Mouse (Mus musculus) kidney, adult 2 months (tissue): ENCODE measurements around the gene Josd1. TPM values are rescaled to one million over a fixed set of nuclear protein-coding genes. Genes with fewer than 3 reads are reported as not detected.

Source experiments
- DNase-seq: peaks from one replicate; pipeline ENCODE4 v3.0.0; 2021
- H3K27ac ChIP-seq: fragments of 200-500 bp; 2 replicates; pipeline ENCODE4 v1.5.1; 2012; ENCODE audit warnings: low read depth, low read length, control low read depth, inconsistent platforms; ENCODE audit not compliant: insufficient read depth
- H3K27me3 ChIP-seq: fragments of 200-500 bp; replicated peaks from 2 replicates; pipeline ENCODE4 v1.6.1; 2012; ENCODE audit warnings: mild to moderate bottlenecking, moderate library complexity, low read length, inconsistent platforms; ENCODE audit not compliant: control insufficient read depth, insufficient read depth
- H3K36me3 ChIP-seq: fragments of 200-500 bp; 2 replicates; pipeline ENCODE4 v1.6.1; 2012; ENCODE audit warnings: mild to moderate bottlenecking, moderate library complexity, low read length, inconsistent platforms; ENCODE audit not compliant: control insufficient read depth, insufficient read depth
- H3K4me1 ChIP-seq: fragments of 200-500 bp; 2 replicates; pipeline ENCODE4 v1.6.1; 2011; ENCODE audit warnings: low read length; ENCODE audit not compliant: control insufficient read depth, insufficient read depth
- H3K4me3 ChIP-seq: fragments of 200-500 bp; 2 replicates; pipeline ENCODE4 v1.5.1; 2011; ENCODE audit warnings: mild to moderate bottlenecking, low read depth, low read length, control low read depth; ENCODE audit not compliant: insufficient read depth
- CTCF ChIP-seq: fragments of 200-500 bp; conservative IDR thresholded peaks from 2 replicates; pipeline ENCODE4 v1.5.1; 2011; ENCODE audit warnings: low read depth, mild to moderate bottlenecking, control low read depth, low read length, moderate library complexity, mixed read lengths; ENCODE audit not compliant: insufficient read depth, insufficient read length
- POLR2A ChIP-seq: fragments of 200-500 bp; IDR thresholded peaks from one replicate; pipeline ENCODE4 v1.6.1; 2011; ENCODE audit warnings: low read depth, low read length, control low read depth
- WGBS: fragments of 180-500 bp; shearing (Covaris S2); methylation state at CpG from one replicate; pipeline ENCODE4 v1.1.7; 2018; 5-methylcytosine and 5-hydroxymethylcytosine counted together
- polyA plus RNA-seq: library from polyadenylated mRNA; depleted of rRNA; stranded (reverse); fragments of >200 nt; gene quantifications from 2 replicates; pipeline ENCODE4 v1.2.3, GENCODE M21; 2012; rRNA removed

The Josd1 gene
- 19.5 and 19.9 TPM in 2 replicates for polyA plus RNA-seq

DNA sequence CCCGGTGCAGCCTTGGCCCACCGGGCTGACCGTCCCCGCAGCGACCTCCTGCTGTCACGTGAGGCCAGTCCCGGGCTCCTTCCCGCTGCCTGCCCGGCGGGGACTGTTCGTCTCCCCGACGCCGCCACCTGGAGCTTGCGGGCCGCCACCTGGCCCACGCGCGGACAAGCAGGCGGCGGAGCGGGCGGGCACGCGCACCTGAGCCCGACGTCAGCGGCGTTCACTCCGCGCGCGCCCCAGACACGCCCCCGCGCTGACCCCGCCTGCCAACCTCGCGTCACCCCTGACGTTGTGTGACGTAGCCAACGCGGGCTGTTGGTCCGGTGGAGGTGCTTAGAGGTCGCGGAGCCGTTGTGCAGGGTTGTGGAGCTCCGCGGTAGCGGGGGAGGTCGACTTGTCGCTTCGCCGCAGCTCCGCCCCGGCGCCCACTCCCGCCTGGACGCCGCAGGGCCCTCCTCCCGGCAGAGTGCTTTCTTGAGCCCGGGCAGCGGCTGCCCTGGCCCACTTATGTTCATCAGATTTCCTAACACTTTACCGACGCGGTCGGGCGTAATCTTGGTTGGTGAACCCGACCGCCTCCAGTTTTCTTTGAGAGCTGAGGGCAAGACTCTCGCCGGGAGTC lies at the start of gene Josd1:
Josd1 (minus strand) TSS at position 274 of the 622 bp plus-strand sequence.
- TF ChIP-seq CTCF (no peak), POLR2A (peak; percentile 93)
- no peaks in the 10 kb centered on the region for H3K36me3 ChIP-seq
- peaks cover 40% of the 10 kb centered on the region for H3K4me1 ChIP-seq
- peak within 1 kb of the TSS; percentile 99 for H3K27ac ChIP-seq
- DNase-seq: peak; percentile 98
- H3K27me3 ChIP-seq: no peaks in the 10 kb centered on the region
- under 1% methylated on average over 67 of the region's 72 CpGs for WGBS
- peak within 1 kb of the TSS; percentile 92 for H3K4me3 ChIP-seq

DNA sequence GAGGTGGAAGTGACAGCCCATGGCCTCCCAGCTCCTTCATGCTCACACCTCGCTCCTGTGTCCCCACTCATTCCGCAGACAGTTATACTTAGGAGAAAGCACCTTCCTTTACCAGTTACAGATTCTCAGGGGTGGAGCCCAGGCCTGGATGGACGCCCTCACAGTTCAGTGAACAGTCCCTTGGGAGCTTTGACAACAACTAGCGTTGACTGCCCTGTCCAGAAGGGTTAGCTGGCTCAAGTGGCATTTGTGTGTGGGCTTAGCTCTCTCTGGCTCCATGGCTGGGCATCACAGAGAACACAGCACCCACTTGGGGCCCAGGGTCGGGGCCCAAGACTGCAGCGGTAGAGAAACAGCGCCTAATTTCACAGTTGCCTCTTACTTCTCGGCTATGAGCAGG lies 46.6 kb upstream of the Josd1 start:
- peaks cover 3% of the 10 kb centered on the region; the same call in 1 of the 2 replicates for H3K36me3 ChIP-seq
- WGBS: 87% methylated on average over 8 of the region's 8 CpGs
- no peak for TF ChIP-seq POLR2A
- no peak for TF ChIP-seq CTCF
- H3K27ac ChIP-seq: no peak overlapping the region
- no peak overlapping the region for H3K4me3 ChIP-seq
- no peaks in the 10 kb centered on the region for H3K4me1 ChIP-seq
- H3K27me3 ChIP-seq: no peaks in the 10 kb centered on the region
- no peak for DNase-seq

DNA sequence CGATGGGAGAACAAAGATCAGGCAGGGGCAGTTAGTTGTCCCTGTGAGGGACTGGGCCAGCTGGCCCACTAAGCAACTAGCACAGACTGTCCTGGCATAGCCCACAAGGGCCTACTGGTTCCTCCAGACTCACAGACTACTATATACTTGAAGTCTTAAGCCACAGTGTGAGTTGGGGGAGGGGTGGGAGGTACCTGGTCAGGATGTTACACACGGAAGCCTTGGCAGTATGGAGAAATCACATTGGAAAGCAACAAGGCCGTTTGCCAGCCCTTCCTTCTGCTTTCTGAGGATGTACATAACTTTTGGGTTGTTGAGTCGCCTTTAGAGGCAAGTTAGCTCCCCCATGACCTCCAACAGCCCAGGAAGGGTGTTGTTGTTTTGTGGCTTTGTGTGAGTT lies 45.9 kb upstream of the Josd1 start:
- no peak overlapping the region for H3K27ac ChIP-seq
- H3K4me1 ChIP-seq: no peaks in the 10 kb centered on the region
- no peaks in the 10 kb centered on the region for H3K27me3 ChIP-seq
- WGBS: 87% methylated on average over 4 of the region's 4 CpGs
- DNase-seq: no peak
- peaks cover 3% of the 10 kb centered on the region; the same call in 1 of the 2 replicates for H3K36me3 ChIP-seq
- no peak overlapping the region for H3K4me3 ChIP-seq
- no peak for TF ChIP-seq CTCF
- TF ChIP-seq POLR2A: no peak

DNA sequence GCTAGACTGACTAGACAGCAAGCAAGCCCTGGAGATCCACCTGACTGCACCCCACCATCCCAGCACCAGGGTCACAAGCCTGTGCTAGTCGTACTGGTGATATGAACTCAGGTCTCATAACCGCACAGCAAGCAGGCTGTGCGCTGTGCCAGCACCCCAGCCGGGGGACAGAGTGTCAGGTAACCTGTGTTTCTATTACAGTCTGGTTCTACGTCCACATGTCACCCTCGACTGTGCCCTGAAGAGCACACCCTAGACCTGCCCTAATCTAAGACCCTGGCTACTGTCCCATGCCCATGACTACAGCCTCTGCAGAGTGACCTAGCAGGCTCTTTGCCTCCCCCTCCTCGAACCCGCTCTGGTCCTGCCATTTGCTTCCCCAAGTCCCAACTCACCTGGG lies 45.5 kb upstream of the Josd1 start:
- 96% methylated on average over 8 of the region's 8 CpGs for WGBS
- no peak overlapping the region for H3K4me3 ChIP-seq

DNA sequence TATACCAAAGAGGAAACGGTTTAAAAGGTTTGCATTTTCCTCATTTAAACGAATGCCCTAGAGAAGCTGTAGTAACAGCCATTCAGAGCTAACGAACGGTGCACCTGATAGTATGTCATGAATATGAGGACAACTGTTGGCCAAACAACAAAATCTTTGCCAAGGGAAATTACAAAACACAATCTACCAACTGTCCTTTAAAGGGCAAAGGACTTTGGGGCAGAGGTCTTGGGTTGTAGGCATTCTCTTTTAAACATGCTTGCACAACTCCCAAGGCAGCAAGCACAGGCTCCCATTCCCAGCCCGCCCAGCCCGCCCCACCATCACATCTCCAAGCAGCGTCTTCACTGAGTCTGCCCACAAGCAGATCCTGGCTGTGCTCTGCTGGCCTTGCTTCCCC lies 43.8 kb upstream of the Josd1 start:
- DNase-seq: no peak
- H3K4me1 ChIP-seq: no peaks in the 10 kb centered on the region
- no peak overlapping the region for H3K4me3 ChIP-seq
- H3K27me3 ChIP-seq: no peaks in the 10 kb centered on the region
- peaks cover 2% of the 10 kb centered on the region; the same call in 1 of the 2 replicates for H3K36me3 ChIP-seq
- WGBS: 88% methylated on average over 7 of the region's 7 CpGs
- no peak overlapping the region for H3K27ac ChIP-seq
- TF ChIP-seq POLR2A: no peak
- TF ChIP-seq CTCF: no peak

More for the DNA sequence above, 45.5 kb upstream of the Josd1 start:
- TF ChIP-seq POLR2A (no peak), CTCF (no peak)
- no peaks in the 10 kb centered on the region for H3K27me3 ChIP-seq
- H3K36me3 ChIP-seq: peaks cover 3% of the 10 kb centered on the region; the same call in 1 of the 2 replicates
- no peak overlapping the region for H3K27ac ChIP-seq
- DNase-seq: no peak
- no peaks in the 10 kb centered on the region for H3K4me1 ChIP-seq

DNA sequence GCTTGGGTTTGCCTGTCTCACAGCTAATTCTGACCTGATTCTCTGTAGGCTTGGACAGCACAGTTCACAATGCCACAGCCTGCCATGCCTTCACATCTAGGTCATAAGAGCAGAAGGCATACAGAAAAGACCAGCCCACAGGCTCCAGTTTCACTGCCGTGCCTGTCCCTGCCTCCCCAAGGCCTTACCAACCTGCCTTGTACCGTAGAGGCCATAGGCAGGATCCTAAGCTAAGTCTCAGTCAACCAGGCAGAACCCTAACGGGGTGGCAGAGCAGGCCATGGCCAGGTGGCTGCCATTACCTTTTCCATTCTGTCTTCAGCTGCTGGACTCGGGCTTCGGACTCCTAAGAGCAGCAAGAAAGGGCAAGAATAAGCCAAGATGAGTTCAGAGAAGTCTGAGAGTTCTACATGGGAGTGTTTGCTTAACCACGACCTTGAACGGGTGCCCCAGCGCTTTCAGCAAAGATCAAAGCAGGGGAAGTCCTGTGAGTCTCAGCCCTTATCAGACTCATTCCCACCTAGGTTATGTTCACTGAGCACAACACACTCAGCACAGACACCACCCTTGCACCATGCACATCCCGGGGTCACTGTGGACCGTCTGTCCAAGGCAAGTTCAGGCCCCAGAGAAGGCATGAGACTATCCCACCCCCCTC lies 41.1 kb upstream of the Josd1 start:
- Histone ChIP-seq H3K27ac (no peak overlapping the region), H3K4me1 (no peaks in the 10 kb centered on the region), H3K4me3 (no peak overlapping the region), H3K27me3 (no peaks in the 10 kb centered on the region), H3K36me3 (no peaks in the 10 kb centered on the region)
- TF ChIP-seq POLR2A: no peak
- no peak for TF ChIP-seq CTCF
- DNase-seq: no peak
- 80% methylated on average over 10 of the region's 10 CpGs for WGBS

DNA sequence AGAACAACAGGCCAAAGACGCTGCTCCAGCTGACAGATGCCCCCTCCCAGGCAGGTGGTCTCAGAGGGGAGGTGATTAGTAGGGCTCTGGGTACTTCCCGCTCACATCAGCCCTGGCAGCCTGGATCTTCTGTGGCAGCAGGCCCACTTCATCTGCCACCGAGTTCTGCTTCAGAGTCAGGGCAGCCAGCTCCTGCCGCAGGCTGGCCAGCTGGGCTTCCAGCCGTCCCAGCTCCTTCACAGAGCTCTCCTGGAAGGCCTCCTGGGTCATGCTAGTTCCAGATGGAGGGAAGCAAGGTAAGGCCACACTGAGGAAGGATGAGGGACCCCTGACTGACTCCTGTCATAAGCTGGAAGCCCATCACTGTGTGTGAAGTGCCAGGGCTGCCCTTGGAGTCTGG lies 40.6 kb upstream of the Josd1 start:
- no peaks in the 10 kb centered on the region for H3K4me1 ChIP-seq
- H3K27ac ChIP-seq: no peak overlapping the region
- TF ChIP-seq CTCF: no peak
- TF ChIP-seq POLR2A: no peak
- no peaks in the 10 kb centered on the region for H3K27me3 ChIP-seq
- WGBS: 92% methylated on average over 5 of the region's 5 CpGs
- DNase-seq: no peak
- H3K4me3 ChIP-seq: no peak overlapping the region
- no peaks in the 10 kb centered on the region for H3K36me3 ChIP-seq
